Mouse (Mus musculus) cerebellum, adult 11-12 months (tissue): ENCODE results near the gene Hist1h4d.
A peak's percentile ranks its signal among the peaks of the same experiment; 100 is the strongest.
"Not testable (repeated sequence)": the region's sequence is repeated elsewhere in the genome, so short reads cannot be mapped to it uniquely, and the experiment has no call there.

Experiments
- DNase-seq: peaks from one replicate; pipeline ENCODE4 v3.0.0; 2022

Hist1h4d gene

GRCm38 (mm10) chr13:23551931-23552914 is 29.2 kb upstream of the Hist1h4d start:
- no peak for DNase-seq

GRCm38 (mm10) chr13:23552962-23553361 is 28.4 kb upstream of the Hist1h4d start, which contains the start of gene Hist1h1d:
Hist1h1d (plus strand) TSS chr13:23553262.
- DNase-seq = no peak

GRCm38 (mm10) chr13:23554393-23554792 is 27.0 kb upstream of the Hist1h4d start:
- no peak for DNase-seq

- DNase-seq = peak; percentile 77
These were observed 26.2 kb upstream of the Hist1h4d start for GRCm38 (mm10) chr13:23554925-23555838.

GRCm38 (mm10) chr13:23555839-23556416 is 25.5 kb upstream of the Hist1h4d start:
- peak; percentile 68 for DNase-seq

- DNase-seq = no peak
These were observed 24.5 kb upstream of the Hist1h4d start for GRCm38 (mm10) chr13:23556906-23557305.

GRCm38 (mm10) chr13:23560699-23561098 is 20.7 kb upstream of the Hist1h4d start:
- not testable (repeated sequence) for DNase-seq

- not testable (repeated sequence) for DNase-seq
These were observed 19.9 kb upstream of the Hist1h4d start for GRCm38 (mm10) chr13:23561531-23561882.

- peak; percentile 93 for DNase-seq
These were observed 19.3 kb upstream of the Hist1h4d start, which contains the start of gene Hist1h3e for GRCm38 (mm10) chr13:23561883-23562659. Hist1h3e (minus strand) TSS chr13:23562369.

- no peak for DNase-seq
These were observed 18.5 kb upstream of the Hist1h4d start for GRCm38 (mm10) chr13:23562699-23563462.

GRCm38 (mm10) chr13:23564482-23564881 is 16.9 kb upstream of the Hist1h4d start:
- DNase-seq = no peak

GRCm38 (mm10) chr13:23570261-23571021 is 11.0 kb upstream of the Hist1h4d start:
- not testable (repeated sequence) for DNase-seq

GRCm38 (mm10) chr13:23571022-23571503 is 10.3 kb upstream of the Hist1h4d start, which contains the start of the genes Hist1h2ae and Hist1h2bg:
Hist1h2ae (minus strand) TSS chr13:23571220.
Hist1h2bg (plus strand) TSS chr13:23571396.
- peak; percentile 60 for DNase-seq

GRCm38 (mm10) chr13:23571504-23572217 is 9.7 kb upstream of the Hist1h4d start:
- not testable (repeated sequence) for DNase-seq

- DNase-seq = no peak
These were observed 9.0 kb upstream of the Hist1h4d start for GRCm38 (mm10) chr13:23572218-23573033.

GRCm38 (mm10) chr13:23573034-23573897 is 8.1 kb upstream of the Hist1h4d start:
- not testable (repeated sequence) for DNase-seq

GRCm38 (mm10) chr13:23573898-23574524 is 7.4 kb upstream of the Hist1h4d start, which contains the start of the genes Hist1h2bf and Hist1h2ad:
Hist1h2bf (minus strand) TSS chr13:23574196.
Hist1h2ad (plus strand) TSS chr13:23574381.
- DNase-seq = peak; percentile 85
